Mouse (Mus musculus): ENCODE measurements around the gene Gm12216.
"Not testable (repeated sequence)": the region's sequence is repeated elsewhere in the genome, so short reads cannot be mapped to it uniquely, and the experiment has no call there.

The Gm12216 gene

DNA sequence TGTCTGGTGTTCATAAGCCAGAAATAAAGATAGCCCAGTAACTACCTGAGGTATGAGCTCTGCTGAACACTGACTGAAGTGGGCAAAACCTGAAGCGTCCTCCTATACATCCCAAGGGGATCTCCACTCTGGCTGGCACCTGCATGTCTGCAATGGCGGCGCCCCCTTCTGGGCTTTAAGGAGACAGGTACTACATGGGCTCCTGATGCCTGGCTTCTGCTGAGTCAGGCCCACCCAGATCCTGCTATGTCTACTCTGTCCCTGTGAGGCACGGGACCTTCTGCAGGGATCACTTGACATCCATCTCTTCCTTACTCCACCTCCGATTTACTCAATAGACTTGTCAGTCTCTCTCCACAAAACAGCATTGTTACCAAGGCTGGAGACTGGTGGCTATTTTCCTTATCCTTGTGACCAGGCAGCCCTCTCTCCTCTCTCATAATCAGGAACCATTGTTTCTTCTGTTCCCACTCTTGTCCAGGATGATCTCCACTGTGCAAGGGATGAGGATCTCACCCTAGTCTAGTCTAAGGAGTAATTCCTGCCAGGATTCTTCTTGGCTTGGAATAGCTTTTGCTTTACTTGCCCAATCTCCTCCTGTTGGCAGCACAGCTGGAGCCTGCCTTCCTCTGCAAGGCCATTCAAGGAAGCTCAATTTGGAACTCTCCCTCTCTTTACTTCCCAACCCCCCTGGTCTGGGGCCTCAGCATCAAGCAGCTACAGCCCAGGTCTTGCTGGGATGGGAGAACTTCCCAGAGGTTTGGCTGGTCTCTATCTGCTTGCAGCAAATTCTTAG is 15.1 kb upstream of the Gm12216 start:
- DNase-seq, result not testable (repeated sequence)

DNA sequence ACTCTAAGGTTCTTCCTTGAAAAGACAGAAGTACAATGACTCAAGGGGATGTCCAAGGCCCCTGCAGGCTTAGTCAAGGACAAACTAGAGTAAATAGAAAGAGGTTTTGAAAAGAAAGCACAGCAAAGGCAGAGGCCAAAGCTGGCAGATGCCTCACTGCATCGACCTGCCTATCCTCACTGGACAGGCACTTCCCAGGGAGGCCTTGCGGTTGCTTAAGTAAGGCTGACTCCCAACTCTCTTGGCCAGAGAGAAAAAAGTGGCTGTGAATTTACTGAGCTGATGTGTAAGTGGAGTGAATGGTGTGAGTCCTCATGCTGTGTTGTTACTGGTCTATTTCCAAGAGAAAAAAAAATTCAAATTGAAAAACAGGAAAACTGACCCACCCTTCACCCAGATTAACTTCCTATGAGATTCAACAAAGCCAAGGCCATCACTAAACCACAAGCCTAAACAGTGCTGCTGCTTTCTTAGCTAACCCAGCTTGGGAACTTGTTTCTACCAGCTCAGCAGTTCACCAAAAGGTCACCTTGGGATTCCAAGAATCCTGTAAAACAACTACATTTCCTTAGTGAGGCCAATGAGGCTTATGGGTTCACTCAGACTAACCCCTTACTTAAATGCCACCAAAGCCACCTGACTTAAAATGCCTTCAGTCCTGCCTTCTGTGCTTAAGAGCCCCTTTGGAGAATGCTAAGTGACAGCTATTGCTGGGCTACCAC is 12.9 kb upstream of the Gm12216 start:
- no peak for DNase-seq

DNA sequence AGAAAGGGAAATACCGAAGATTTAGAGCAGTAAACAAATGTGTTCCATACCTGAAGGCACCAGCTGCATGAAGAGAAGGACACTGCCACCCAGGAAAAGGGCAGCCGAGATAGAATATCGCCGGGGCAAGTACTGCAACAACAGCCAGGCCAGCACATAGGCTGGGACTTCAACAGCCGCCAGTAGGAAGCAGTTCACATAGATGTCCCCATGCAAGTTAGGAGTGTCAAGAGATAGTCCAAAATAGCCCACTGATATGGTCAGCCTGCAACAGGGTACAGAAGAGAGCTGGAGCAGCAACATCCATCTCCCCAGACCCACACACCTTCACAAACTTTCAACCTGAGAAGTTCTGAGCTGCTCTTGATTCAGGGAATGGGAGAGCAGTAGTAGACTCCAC is 10.1 kb upstream of the Gm12216 start:
- DNase-seq, result no peak

DNA sequence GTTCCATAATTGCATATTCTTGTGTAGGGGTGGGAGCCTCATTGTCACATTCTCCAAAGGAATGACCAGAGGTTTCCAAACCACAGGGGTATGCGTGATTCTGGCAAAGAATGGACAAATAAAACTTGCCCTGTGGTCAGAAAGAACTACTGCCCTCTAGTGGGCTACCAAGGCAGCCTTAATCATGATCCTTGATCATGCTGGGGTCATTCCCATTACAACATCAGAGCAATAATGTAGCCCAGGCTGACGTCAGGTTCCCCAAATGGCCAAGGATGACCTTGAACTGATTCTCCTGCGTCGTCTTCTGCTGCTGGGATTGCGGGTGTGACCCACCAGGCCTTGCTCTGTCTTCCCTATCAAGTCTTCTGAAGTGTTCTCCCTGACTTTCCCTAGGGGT is 9.3 kb upstream of the Gm12216 start:
- DNase-seq, result peak in 1 of 2 experiments; percentile 28

DNA sequence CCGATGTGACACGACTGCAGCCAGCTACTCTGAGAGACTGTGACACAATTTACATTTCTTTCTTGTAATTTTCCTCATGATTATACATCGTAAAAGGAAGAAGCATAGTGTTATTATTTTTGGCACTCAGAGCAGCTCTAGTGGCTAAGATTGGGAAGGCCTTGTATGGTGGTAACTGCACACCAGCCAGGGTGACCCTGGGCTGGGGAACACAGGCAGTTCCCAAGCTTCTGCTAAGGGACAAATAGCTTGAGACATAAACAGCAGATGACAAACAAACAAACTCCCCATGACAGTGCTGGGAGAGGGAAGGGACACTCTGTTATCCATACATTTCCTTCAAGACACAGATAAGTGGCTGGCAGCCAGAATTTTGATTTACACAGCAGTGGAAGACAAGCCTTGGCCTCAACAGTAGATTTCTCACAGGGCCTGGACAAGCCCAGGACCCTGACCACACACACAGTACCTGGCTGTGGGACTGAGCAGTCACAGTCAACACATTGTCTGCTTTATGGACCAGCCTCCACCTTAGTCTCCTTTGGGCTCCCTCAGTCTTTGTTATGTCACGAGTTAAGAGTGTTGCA is 5.8 kb upstream of the Gm12216 start:
- DNase-seq, result not testable (repeated sequence)

DNA sequence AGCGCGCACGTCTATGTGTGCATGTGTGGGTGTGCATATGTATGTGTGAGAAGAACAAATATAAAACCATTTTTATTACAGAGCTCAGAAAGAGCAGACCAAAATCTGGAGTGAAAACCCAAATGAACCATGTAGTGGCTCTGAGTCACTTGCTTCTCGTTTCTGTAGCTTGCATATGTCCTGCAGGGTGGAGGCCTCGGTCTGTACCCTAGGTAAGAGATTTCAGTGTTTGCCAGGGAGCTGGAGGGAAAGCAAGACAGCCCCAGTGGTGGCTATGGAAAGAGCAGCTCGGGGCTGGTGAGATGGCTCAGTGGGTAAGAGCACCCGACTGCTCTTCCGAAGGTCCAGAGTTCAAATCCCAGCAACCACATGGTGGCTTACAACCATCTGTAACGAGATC is 1.9 kb upstream of the Gm12216 start:
- DNase-seq, result not testable (repeated sequence)

DNA sequence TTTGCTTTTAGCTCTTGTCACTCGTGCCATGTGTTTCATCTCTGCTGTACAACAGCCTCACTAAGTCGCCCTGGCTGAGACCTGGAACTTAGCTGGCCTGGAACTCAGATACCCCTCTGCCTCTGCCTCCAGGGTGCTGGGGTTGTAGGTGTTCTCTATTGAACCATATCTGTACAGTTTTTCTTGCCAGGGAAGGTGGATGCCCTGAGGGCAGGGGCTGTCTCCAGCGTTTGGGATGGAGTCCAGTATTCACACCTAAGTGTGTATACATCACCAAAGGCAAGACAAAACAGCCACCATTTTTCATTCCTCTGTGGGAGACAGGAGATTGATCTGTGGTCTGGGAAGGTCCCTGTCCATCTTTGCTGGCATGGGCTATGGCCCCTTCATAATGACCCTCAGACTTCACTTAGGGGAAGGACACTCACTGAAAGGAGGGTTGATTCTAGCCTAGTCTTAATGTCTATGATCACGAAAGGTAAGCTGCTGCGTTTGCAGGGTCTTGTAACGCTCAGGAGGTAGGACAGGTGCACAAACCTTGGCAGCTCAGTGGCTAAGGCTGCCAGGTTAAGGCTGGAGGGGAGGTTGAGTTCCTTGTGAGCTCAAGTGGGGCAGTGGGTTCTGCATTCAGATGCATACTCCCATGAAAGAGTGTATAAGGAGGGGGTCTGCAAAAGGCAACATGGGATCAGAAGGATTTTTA is 847 bp downstream of the Gm12216 start:
- DNase-seq, result no peak

DNA sequence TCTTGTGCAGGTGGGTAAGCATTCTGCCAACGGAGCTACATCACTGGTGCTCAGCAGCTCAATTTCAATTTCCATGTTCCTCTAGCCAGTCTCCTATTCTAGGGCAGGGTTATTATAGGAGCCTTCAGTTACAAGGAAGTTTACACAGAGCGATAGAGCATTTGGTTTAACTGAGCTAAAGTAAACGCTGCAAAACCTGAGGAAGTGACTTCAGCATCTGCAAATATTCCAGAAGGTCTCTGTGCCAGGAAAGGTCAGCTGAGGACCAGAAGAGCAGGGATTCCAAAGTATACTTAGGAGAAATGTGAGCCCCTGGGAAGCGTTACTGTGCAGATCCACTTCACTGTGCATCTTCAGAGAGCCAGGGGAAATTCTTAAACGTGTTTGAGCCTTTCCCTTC is 5.4 kb downstream of the Gm12216 start:
- no peak for DNase-seq

DNA sequence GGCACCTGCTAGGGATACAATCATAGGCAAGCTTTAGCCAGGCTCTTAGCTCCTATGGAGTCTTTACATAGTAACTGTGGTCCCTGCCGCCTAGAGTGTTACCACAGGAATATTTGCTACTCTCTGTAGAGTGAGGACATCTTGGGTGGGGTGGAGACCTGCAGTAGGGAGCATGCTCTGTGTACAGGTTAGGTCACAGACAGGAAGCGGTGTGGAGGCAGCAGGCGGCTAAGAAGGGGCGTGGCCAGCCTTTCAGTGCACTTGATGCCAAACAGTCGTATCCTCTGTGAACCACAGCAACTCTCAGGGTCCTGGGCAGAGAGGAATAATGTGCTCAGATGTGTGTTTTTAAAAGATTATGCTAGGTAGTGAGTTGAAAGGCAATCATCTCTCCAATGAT is 7.3 kb downstream of the Gm12216 start:
- no peak for DNase-seq

DNA sequence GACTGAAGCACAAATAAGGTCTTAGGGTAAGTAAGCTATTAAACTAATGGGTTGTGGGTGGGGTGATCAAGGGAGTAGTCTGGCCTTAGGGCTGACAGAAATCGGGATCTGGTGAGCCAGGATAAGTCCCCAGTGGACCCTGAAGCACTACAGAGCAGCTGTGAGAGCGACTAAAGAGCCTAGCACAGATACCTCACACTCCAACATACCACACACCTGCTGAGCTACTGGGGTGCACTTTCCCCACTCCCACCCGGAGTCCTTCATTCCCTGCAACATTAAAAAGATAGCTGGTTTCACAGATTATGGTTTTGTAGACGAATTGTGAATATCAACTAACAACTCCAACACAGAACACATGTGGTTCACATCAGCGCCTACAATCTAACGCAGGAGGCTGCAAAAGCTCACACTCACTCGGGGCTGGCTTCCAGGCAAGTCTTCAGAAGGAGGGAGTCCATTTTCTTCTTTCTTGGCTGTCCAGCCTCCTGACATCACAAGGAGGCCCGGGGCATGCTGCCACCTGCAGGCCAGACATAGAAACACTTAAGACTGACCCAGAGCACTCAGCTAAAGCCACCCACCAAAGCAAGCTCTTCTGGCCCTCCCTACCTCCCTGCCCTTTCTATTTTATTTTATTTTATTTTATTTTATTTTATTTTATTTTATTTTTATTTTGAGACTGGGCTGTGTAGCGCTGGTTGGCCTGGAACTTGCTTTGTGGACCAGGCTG is 9.3 kb downstream of the Gm12216 start:
- DNase-seq, result peak; percentile 86 to 88

DNA sequence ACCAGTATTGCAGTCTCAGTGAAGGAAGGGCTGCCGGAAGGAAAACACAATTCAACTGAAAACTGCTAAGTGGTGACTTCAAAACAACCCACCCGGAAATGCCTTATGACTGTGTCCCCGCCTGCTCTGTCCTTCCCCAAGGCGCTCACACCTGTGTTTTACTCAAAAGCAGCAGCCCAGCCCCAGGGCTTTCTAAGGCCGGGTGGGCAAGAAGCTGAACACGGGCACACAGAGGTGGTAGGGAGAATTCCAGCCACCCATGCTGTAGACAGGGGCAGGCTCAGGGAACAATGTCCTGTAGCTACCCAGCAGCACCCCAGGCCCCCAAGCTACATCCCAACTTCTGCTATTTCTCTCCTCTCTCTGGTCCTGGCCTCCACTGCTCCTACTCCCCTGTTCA is 13.4 kb downstream of the Gm12216 start:
- DNase-seq, result no peak

DNA sequence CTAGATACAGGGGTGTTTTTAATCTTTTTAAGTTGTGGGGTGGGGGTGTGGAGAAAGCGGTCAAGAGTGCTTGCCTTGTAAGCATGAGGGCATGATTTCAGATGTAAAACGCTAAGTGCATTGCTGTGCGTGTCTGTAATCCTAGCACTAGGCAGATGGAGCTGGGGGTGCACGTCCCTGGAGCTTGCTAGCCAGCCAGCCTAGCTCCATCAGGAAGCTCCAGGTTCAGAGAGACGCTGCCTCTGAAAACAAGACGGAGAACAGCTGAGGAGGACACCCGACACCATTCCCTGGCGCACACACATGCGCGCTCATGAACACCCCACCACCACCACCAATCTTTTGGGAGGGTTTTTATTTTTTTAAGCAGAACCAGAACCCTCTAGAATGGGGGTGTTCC is 15.9 kb downstream of the Gm12216 start:
- DNase-seq, result no peak

DNA sequence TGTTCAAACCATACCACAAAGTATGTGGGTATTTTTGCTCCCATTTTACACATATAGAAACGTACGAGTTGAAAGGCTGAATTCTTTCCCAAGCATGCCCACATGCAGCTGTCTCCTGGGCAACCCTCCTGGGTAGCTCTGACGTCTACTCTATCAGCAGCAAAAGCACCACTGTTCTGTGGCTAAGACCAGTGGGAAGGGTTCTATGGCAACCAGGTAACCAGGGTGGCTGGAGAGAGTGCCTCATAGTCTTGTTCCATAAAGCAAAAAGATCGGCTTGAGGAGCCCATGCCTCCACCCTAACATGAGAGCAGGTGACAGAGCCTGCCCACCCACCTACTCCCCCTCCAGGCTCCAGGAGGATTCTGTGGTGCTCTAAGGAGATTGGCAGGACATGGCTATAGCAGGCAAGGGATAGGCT is 16.9 kb downstream of the Gm12216 start:
- no peak for DNase-seq

DNA sequence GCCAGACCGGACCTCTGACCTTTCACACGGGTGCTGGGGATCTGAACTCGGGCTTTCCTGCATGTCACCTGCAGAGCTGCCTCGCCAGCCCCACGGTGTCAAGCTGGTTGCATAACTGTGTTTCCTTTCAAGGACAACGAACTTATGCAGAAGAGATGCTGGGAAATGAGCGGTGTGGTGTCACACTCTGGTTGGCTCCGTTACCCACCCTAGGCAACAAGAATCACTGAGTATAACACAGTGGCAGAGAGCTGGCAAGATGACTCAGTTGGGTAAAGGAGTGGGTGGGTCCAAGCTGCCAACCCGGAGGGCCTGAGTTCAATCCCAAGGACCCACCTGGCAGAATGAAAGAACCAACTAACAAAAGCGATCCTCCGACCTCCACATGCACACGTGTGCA is 17.5 kb downstream of the Gm12216 start:
- no peak for DNase-seq

DNA sequence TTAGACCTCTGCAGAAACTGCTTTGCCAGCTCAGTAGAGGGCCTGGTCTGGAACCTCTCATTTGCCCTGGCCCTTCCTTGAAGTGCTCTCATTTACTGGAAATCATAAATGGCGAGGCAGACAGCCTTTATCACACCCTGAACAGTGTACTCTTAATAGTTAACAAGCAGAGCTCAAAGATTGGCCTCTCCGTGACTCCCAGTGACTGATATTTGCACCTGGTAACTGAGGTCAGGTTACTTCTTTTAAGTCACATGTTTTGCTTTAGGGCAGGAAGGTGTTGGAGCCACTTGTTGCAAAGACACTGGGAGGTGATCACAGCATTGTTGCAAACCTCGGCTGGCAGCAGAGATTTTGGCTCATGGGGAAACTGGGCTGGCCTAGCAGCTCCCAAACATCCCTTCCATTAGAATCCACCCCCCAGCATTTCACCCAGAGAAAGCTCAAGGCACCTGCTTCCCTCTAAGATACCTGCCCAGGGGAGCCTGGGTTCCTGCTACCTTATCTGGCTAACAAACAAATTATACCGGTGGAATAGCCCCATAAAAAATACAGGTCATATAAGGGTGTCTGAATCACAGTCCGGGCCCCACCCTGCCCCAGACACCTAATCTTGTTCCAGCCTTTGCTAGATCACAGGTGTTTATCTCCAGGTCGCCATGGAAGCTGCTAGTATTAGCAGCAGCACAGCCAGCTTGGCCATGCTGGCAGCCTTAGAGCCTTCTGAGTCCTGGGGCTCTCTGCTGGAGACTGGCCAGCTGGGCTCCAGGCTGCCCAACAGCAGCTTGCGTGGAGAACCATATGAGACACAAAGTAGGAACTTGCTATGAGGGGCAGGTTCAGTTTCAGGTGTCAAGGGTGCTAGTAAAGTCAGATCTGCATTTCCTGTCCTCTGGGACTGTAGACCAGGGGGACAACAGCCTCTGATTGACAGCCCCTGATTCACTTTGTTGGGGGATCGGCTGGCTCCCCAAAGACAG is 19.1 kb downstream of the Gm12216 start:
- peak in 1 of 2 experiments; percentile 20 for DNase-seq

DNA sequence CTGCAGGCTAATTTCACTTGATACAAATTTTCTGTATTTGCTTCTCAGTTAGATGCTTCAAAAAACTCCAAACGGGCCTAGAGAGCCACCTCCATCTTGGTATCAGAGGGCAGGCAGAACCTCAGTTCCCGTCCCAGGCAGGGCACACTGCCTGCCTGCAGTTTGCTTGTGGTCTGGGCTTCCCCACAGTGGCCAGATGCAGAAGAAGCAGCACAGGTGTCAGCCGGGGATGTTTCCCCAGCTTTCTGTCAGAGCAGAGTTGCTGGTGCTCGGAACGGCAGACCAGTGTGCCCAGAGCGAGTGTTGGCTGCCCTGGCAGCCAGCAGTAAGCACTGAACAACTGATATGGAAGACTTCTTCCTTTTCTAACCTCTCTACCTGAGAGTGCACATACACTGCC is 19.9 kb downstream of the Gm12216 start:
- DNase-seq, result no peak

DNA sequence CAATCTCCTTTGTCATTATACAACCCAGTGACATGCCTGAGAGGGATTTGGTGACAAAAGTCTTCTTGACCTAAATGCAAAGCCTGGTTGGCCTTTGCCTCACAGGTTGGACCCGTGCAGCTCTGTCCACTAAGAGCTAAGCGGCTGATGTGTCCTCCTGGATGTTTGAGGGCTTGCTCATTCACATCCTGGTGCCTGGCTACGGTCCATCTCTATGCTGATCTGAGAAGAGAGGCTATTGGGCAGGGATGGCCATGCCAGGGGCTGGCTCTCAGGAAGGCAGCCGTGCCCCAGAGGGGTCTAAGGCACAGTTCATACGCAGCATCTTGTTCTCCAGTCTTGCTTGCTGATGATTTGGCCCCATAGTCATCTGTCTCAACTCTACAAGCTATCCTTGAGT is 21.3 kb downstream of the Gm12216 start:
- no peak for DNase-seq

DNA sequence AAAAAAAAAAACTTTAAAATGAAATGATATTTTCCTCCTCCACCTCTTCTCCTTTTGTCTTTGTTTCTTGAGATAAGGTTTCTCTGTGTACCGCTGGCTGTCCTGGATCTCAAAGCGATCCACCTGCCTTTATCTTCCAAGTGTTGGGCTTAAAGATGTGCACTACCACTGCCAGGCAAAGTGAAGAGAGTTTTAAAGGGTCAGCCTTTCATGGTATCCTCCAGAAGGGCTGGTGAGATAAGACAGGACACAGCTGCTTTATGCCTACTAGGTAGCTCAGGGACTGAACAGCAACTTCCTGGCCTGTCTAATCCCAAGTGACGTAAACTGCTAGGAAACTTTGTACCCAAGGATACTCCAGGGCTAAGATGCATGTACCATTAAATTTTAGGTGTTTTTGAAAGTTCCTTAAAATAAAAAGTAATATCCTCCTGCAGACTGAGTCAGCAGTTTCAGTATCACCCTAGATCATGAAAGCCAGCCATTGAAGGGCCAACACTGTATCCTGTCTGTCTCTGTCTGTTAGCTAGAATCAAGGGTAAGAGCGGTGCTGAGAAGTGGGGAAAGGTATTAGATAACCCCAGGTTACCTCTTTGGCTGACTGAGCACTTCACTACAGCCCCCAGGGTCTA is 23.6 kb downstream of the Gm12216 start:
- DNase-seq, result no peak

DNA sequence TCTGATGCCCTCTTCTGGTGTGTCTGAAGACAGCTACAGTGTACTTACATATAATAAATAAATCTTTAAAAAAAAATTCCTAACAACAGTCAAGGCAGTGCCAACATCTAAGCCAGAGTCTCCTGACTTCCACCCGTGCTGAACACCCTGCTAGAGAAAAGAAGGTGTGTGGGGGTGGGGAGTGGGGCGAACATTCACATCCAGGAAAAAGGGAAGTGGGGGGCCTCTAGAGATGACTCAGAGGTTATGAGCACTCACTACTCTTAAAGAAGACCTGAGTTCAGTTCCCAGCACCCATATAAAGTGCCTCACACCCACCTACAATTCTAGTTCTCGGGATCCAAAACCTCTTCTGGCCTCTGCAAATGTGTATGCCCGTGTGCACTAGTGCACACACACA is 33.6 kb downstream of the Gm12216 start:
- no peak for DNase-seq

DNA sequence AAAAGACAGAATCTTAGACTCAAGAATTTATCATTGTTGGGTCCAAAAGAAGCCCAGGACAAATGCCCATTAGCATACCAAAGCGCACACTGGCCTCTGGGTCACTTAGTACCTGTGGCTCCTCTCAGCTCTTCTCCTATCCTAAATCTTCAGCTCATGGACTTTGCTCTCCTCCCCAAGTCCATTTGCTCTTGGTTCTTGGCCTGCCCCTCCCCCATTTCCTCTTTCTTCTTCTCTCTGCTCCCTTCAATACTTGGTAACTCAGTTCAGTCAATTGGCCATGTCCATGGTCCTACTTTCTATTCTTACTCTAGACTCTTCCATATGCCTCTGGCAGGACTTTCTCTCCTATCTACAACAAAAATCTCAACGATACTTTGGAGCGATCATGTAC is 37.1 kb downstream of the Gm12216 start:
- no peak for DNase-seq
